ENCODE assay signal across 8 mouse cellular contexts in the genomic region with DNA sequence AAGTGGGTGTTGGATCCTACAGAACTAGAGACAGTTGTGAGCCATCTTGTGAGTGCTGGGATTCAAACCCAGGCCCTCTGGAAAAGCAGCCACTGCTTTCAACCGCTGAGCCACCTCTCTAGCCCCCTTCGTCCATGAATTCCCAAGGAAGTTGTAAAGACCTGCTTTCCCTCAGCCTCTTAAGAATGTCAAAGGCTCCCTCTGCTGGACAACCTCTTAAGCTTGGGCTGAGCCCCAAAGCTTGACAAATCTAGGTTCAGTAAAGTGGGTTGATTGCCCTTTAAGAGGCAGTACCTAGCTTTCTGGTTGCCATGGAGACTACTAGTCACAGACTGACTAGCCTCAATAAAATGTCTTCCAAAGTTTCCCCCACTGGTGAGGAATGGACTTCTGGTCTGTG. TPM values are rescaled to one million over a fixed set of nuclear protein-coding genes. Genes with fewer than 3 reads are reported as not detected.
DNase-seq lines count a peak whose midpoint lies in the region; ATAC-seq and TF ChIP-seq lines count a peak whose summit lies in the region.

A gene (plus strand): TSS at position 297 of the 400 bp plus-strand sequence.

- TF ChIP-seq POLR2A in ES-Bruce4 (IDR thresholded peaks at IDR 0.05; ENCODE audit: insufficient read depth, low read length): no peak

- 0 out of 2 replicates have a peak within 1 kb of the TSS, but pooled peaks have one; percentile 24 for H3K4me2 ChIP-seq in heart, embryonic 12.5 days
- H3K4me2 ChIP-seq in kidney, embryonic 15.5 days: peak within 1 kb of the TSS; percentile 21; the same call in 1 of the 2 replicates
- peak within 1 kb of the TSS; percentile 43 for H3K4me2 ChIP-seq in limb, embryonic 13.5 days (replicated peaks)
- no peak within 1 kb of the TSS for H3K4me2 ChIP-seq in stomach, embryonic 16.5 days (ENCODE audit: low read depth, low read length)

- H3K27me3 ChIP-seq in ES-Bruce4 (ENCODE audit: control insufficient read depth, insufficient read depth, low read length, poor library complexity, severe bottlenecking): no peaks in the 10 kb centered on the region
- no peaks in the 10 kb centered on the region for H3K27me3 ChIP-seq in heart, embryonic 12.5 days (replicated peaks)
- H3K27me3 ChIP-seq in kidney, embryonic 15.5 days: no peaks in the 10 kb centered on the region
- H3K27me3 ChIP-seq in limb, embryonic 13.5 days: no peaks in the 10 kb centered on the region
- no peaks in the 10 kb centered on the region for H3K27me3 ChIP-seq in stomach, embryonic 16.5 days (ENCODE audit: control insufficient read depth, insufficient read depth, low read length)

- H3K9me3 ChIP-seq in ES-Bruce4 (replicated peaks; ENCODE audit: control insufficient read depth, insufficient read depth, low read length, poor library complexity, severe bottlenecking): no peaks in the 10 kb centered on the region
- no peaks in the 10 kb centered on the region for H3K9me3 ChIP-seq in heart, embryonic 12.5 days (replicated peaks)
- no peaks in the 10 kb centered on the region for H3K9me3 ChIP-seq in kidney, embryonic 15.5 days (replicated peaks)
- no peaks in the 10 kb centered on the region for H3K9me3 ChIP-seq in limb, embryonic 13.5 days
- H3K9me3 ChIP-seq in stomach, embryonic 16.5 days (replicated peaks; ENCODE audit: control insufficient read depth, low read length): no peaks in the 10 kb centered on the region

- H3K9ac ChIP-seq in ES-Bruce4 (ENCODE audit: low read depth, poor library complexity, severe bottlenecking): no peak within 1 kb of the TSS
- no peak within 1 kb of the TSS for H3K9ac ChIP-seq in heart, embryonic 12.5 days
- no peak within 1 kb of the TSS for H3K9ac ChIP-seq in kidney, embryonic 15.5 days
- H3K9ac ChIP-seq in limb, embryonic 13.5 days: 0 out of 2 replicates have a peak within 1 kb of the TSS, but pooled peaks have one; percentile 19
- H3K9ac ChIP-seq in stomach, embryonic 16.5 days (ENCODE audit: low read length): peak within 1 kb of the TSS; percentile 39

- ATAC-seq in erythroid progenitor cell, adult 5-6 weeks (replicated peaks; ENCODE audit: low FRiP score, poor library complexity, severe bottlenecking): 0 out of 2 replicates have a peak, but pooled peaks have one; percentile 19
- ATAC-seq in heart, embryonic 12.5 days (ENCODE audit: insufficient number of reproducible peaks, low FRiP score): peak; percentile 52; the same call in 1 of the 2 replicates
- ATAC-seq in kidney, embryonic 15.5 days (replicated peaks; ENCODE audit: low FRiP score): peak; percentile 65
- ATAC-seq in limb, embryonic 13.5 days (ENCODE audit: low FRiP score, low read depth): peak; percentile 74; the same call in 1 of the 2 replicates
- ATAC-seq in monocyte, adult 5-6 weeks (replicated peaks; ENCODE audit: insufficient number of reproducible peaks, low FRiP score, low TSS enrichment, poor library complexity, severe bottlenecking): peak; percentile 82
- peak; percentile 71; the same call in 1 of the 2 replicates for ATAC-seq in stomach, embryonic 16.5 days (ENCODE audit: insufficient read depth, low FRiP score)

- H3K4me1 ChIP-seq in ES-Bruce4 (ENCODE audit: control insufficient read depth, insufficient read depth, low read length): no peaks in the 10 kb centered on the region
- no peaks in the 10 kb centered on the region; the same call in none of the 2 replicates for H3K4me1 ChIP-seq in heart, embryonic 12.5 days (replicated peaks)
- peaks cover 16% of the 10 kb centered on the region for H3K4me1 ChIP-seq in kidney, embryonic 15.5 days
- H3K4me1 ChIP-seq in limb, embryonic 13.5 days: peaks cover 15% of the 10 kb centered on the region
- peaks cover 6% of the 10 kb centered on the region for H3K4me1 ChIP-seq in stomach, embryonic 16.5 days (ENCODE audit: control insufficient read depth, insufficient read depth, low read length)

- H3K36me3 ChIP-seq in ES-Bruce4 (ENCODE audit: control insufficient read depth, insufficient read depth, low read length, poor library complexity, severe bottlenecking): no peaks in the 10 kb centered on the region
- H3K36me3 ChIP-seq in heart, embryonic 12.5 days: no peaks in the 10 kb centered on the region
- H3K36me3 ChIP-seq in kidney, embryonic 15.5 days: no peaks in the 10 kb centered on the region
- no peaks in the 10 kb centered on the region for H3K36me3 ChIP-seq in limb, embryonic 13.5 days
- H3K36me3 ChIP-seq in stomach, embryonic 16.5 days (ENCODE audit: control insufficient read depth, insufficient read depth, low read length): no peaks in the 10 kb centered on the region

- H3K27ac ChIP-seq in ES-Bruce4 (ENCODE audit: insufficient read depth, low read length): no peak within 1 kb of the TSS
- no peak within 1 kb of the TSS for H3K27ac ChIP-seq in heart, embryonic 12.5 days (ENCODE audit: poor library complexity, severe bottlenecking)
- no peak within 1 kb of the TSS for H3K27ac ChIP-seq in kidney, embryonic 15.5 days
- H3K27ac ChIP-seq in limb, embryonic 13.5 days: peak within 1 kb of the TSS; percentile 61; the same call in 1 of the 2 replicates
- H3K27ac ChIP-seq in stomach, embryonic 16.5 days (ENCODE audit: low read length): no peak within 1 kb of the TSS

- WGBS in heart, embryonic 12.5 days: 4% methylated on average over 2 of the region's 2 CpGs
- 0% methylated on average over 2 of the region's 2 CpGs for WGBS in kidney, embryonic 15.5 days
- WGBS in limb, embryonic 13.5 days: 0% methylated on average over 2 of the region's 2 CpGs
- 6% methylated on average over 2 of the region's 2 CpGs for WGBS in stomach, embryonic 16.5 days

- TF ChIP-seq CTCF in ES-Bruce4 (IDR thresholded peaks at IDR 0.05; ENCODE audit: low read depth, low read length): peak; percentile 26

- TF ChIP-seq EP300 in ES-Bruce4 (IDR thresholded peaks at IDR 0.05; ENCODE audit: insufficient read depth, low read depth, low read length): no peak

- peak; percentile 68 for DNase-seq in brain, embryonic 18.5 days (ENCODE audit: low read depth, low spot score)

- no peak within 1 kb of the TSS for H3K4me3 ChIP-seq in ES-Bruce4 (ENCODE audit: low read depth, low read length)
- H3K4me3 ChIP-seq in heart, embryonic 12.5 days: no peak within 1 kb of the TSS
- no peak within 1 kb of the TSS for H3K4me3 ChIP-seq in kidney, embryonic 15.5 days (replicated peaks)
- H3K4me3 ChIP-seq in limb, embryonic 13.5 days: peak within 1 kb of the TSS; percentile 16
- no peak within 1 kb of the TSS for H3K4me3 ChIP-seq in stomach, embryonic 16.5 days (replicated peaks; ENCODE audit: low read length)

RNA-seq across cellular contexts. Expression of the gene that starts here (rescaled TPM):
- polyA plus RNA-seq in ES-Bruce4 (2011; ENCODE audit: insufficient read depth, insufficient read length, low read depth, missing spikeins): 0.75 TPM in 1 of 2 replicates, not detected in the other
- total RNA-seq in erythroid progenitor cell, adult 5-6 weeks (2015; ENCODE audit: low replicate concordance): not detected in 2 replicates
- total RNA-seq in erythroid progenitor cell, adult 5-6 weeks (2017; ENCODE audit: low replicate concordance): not detected in 2 replicates
- polyA plus RNA-seq in heart, embryonic 12.5 days (2016; fragmentation: Nextera tagmentation; extraction: Ambion mirVana): 0.46 TPM in 2 replicates
- polyA plus RNA-seq in kidney, embryonic 15.5 days (2015; fragmentation: Nextera tagmentation; extraction: Ambion mirVana): 0.67 and 0.82 TPM in 2 replicates
- 1.2 and 1.5 TPM in 2 replicates for polyA plus RNA-seq in limb, embryonic 13.5 days (2015; fragmentation: Nextera tagmentation; extraction: Ambion mirVana)
- 0.29 to 3.3 TPM (median 0.96 TPM) in 3 replicates for total RNA-seq in monocyte, adult 5-6 weeks (2017)
- 0.66 and 0.77 TPM in 2 replicates for polyA plus RNA-seq in stomach, embryonic 16.5 days (2015; fragmentation: Nextera tagmentation; extraction: Ambion mirVana)

Comparison
In these comparisons a context has a peak if more than half of its experiments do, and no peak if none do; other contexts are left out.
1. Peak in ATAC-seq in erythroid progenitor cell, adult 5-6 weeks; RNA of the gene not detected or under 1 TPM.
2. Peak in ATAC-seq and H3K4me2 ChIP-seq in heart, embryonic 12.5 days; RNA of the gene not detected or under 1 TPM.
3. Peak in ATAC-seq and H3K4me2 ChIP-seq in kidney, embryonic 15.5 days; RNA of the gene not detected or under 1 TPM.
4. Peak in ATAC-seq and H3K9ac ChIP-seq in stomach, embryonic 16.5 days; RNA of the gene not detected or under 1 TPM.
5. ATAC-seq: peak in every context shown above with its lines; median percentile 82 in monocyte, adult 5-6 weeks; 74 in limb, embryonic 13.5 days; 71 in stomach, embryonic 16.5 days; 65 in kidney, embryonic 15.5 days; 52 in heart, embryonic 12.5 days; 19 in erythroid progenitor cell, adult 5-6 weeks.